Comparison of ENCODE assay signal across 10 mouse cellular contexts in genomic region chr4:152134507-152134906, GRCm38 (mm10). TPM values are rescaled to one million over a fixed set of nuclear protein-coding genes. Genes with fewer than 3 reads are reported as not detected.
DNase-seq lines count a peak whose midpoint lies in the region; ATAC-seq lines count a peak whose summit lies in the region.
"Had no signal": no experiment of that assay in that cellular context is flagged by ENCODE, and none has a peak within 500 bp of the region (broad histone marks: within the 10 kb centered on the region; RNA-seq: fewer than 3 reads in every experiment).

No protein-coding gene starts in this region.

- peaks cover 36% of the 10 kb centered on the region for H3K4me1 ChIP-seq in liver, embryonic 12.5 days
- H3K4me1 ChIP-seq in liver, embryonic 13.5 days (replicated peaks), result peaks cover 46% of the 10 kb centered on the region
- H3K4me1 ChIP-seq in midbrain, embryonic 14.5 days (ENCODE audit: control insufficient read depth, insufficient read depth, low read length), result peaks cover 16% of the 10 kb centered on the region

- H3K9ac ChIP-seq in liver, embryonic 12.5 days, result no peak overlapping the region
- no peak overlapping the region for H3K9ac ChIP-seq in liver, embryonic 13.5 days
- H3K9ac ChIP-seq in midbrain, embryonic 14.5 days (replicated peaks; ENCODE audit: low read length), result no peak overlapping the region
- H3K9ac ChIP-seq: heart, embryonic 13.5 days; midbrain, embryonic 12.5 days had no signal

- DNase-seq in cerebellum, adult 18-20 months, result peak; percentile 51 to 53
- no peak for DNase-seq in cerebellum, adult 9-11 months
- peak; percentile 73 for DNase-seq in liver
- peak; percentile 62 for DNase-seq in c-Kit-positive CD71-positive TER-119-positive erythroid progenitor cells, embryonic 14.5 days (ENCODE audit: low spot score)
- DNase-seq in liver, embryonic 13.5 days, result peak; percentile 55
- DNase-seq in testis, postnatal 10 days (ENCODE audit: low spot score), result peak; percentile 70
- no peak for DNase-seq in midbrain, embryonic 14.5 days

- no peaks in the 10 kb centered on the region for H3K9me3 ChIP-seq in liver, embryonic 12.5 days (replicated peaks)
- no peaks in the 10 kb centered on the region for H3K9me3 ChIP-seq in liver, embryonic 13.5 days (replicated peaks)
- H3K9me3 ChIP-seq in midbrain, embryonic 14.5 days (ENCODE audit: control insufficient read depth, low read length), result no peaks in the 10 kb centered on the region
- H3K9me3 ChIP-seq: heart, embryonic 13.5 days; midbrain, embryonic 12.5 days had no signal

- no peak for ATAC-seq in liver, embryonic 12.5 days
- ATAC-seq in liver, embryonic 13.5 days (ENCODE audit: low read depth), result no peak
- ATAC-seq in midbrain, embryonic 14.5 days (ENCODE audit: low FRiP score, low TSS enrichment), result no peak

- H3K4me2 ChIP-seq in liver, embryonic 12.5 days, result no peak overlapping the region
- no peak overlapping the region for H3K4me2 ChIP-seq in liver, embryonic 13.5 days
- H3K4me2 ChIP-seq in midbrain, embryonic 14.5 days (ENCODE audit: low read length), result no peak overlapping the region
- H3K4me2 ChIP-seq: heart, embryonic 13.5 days; midbrain, embryonic 12.5 days had no signal

- H3K27ac ChIP-seq in liver, embryonic 12.5 days, result no peak overlapping the region
- H3K27ac ChIP-seq in liver, embryonic 13.5 days, result no peak overlapping the region
- H3K27ac ChIP-seq in midbrain, embryonic 14.5 days (replicated peaks; ENCODE audit: low read depth, low read length), result no peak overlapping the region
- H3K27ac ChIP-seq: heart, embryonic 13.5 days; midbrain, embryonic 12.5 days had no signal

- peaks cover 74% of the 10 kb centered on the region for H3K27me3 ChIP-seq in liver, embryonic 12.5 days (replicated peaks)
- peaks cover 73% of the 10 kb centered on the region for H3K27me3 ChIP-seq in liver, embryonic 13.5 days
- H3K27me3 ChIP-seq in midbrain, embryonic 14.5 days (ENCODE audit: control insufficient read depth, insufficient read depth, low read length), result peaks cover 60% of the 10 kb centered on the region

- no peaks in the 10 kb centered on the region for H3K36me3 ChIP-seq in liver, embryonic 12.5 days
- H3K36me3 ChIP-seq in liver, embryonic 13.5 days, result no peaks in the 10 kb centered on the region
- no peaks in the 10 kb centered on the region for H3K36me3 ChIP-seq in midbrain, embryonic 14.5 days (ENCODE audit: control insufficient read depth, insufficient read depth, low read length)
- H3K36me3 ChIP-seq: heart, embryonic 13.5 days; midbrain, embryonic 12.5 days had no signal

- no peak overlapping the region for H3K4me3 ChIP-seq in liver, embryonic 12.5 days
- no peak overlapping the region for H3K4me3 ChIP-seq in liver, embryonic 13.5 days (replicated peaks)
- H3K4me3 ChIP-seq in midbrain, embryonic 14.5 days (replicated peaks; ENCODE audit: low read depth, low read length), result no peak overlapping the region
- H3K4me3 ChIP-seq: heart, embryonic 13.5 days; midbrain, embryonic 12.5 days had no signal

RNA-seq across cellular contexts. Expression of gene Espn, which starts 17.7 kb away (rescaled TPM):
- 2.6 and 2.9 TPM in 2 replicates for polyA plus RNA-seq in liver, embryonic 12.5 days (2016; fragmentation: Nextera tagmentation; extraction: Ambion mirVana)
- 1.8 and 2.1 TPM in 2 replicates for polyA plus RNA-seq in liver, embryonic 13.5 days (2015; fragmentation: Nextera tagmentation; extraction: Ambion mirVana)
- not detected in 2 replicates for polyA plus RNA-seq in midbrain, embryonic 14.5 days (2014; fragmentation: Nextera tagmentation; extraction: Ambion mirVana)

RNA-seq across cellular contexts. Expression of gene Tnfrsf25, which starts 18.8 kb away (rescaled TPM):
- polyA plus RNA-seq in liver, embryonic 12.5 days (2016; fragmentation: Nextera tagmentation; extraction: Ambion mirVana), result 0.74 and 0.87 TPM in 2 replicates
- polyA plus RNA-seq in liver, embryonic 13.5 days (2015; fragmentation: Nextera tagmentation; extraction: Ambion mirVana), result 0.37 and 0.48 TPM in 2 replicates
- polyA plus RNA-seq in midbrain, embryonic 14.5 days (2014; fragmentation: Nextera tagmentation; extraction: Ambion mirVana), result 0.54 and 1.2 TPM in 2 replicates

RNA-seq across cellular contexts. Expression of gene Hes2, which starts 24.2 kb away (rescaled TPM):
- polyA plus RNA-seq in liver, embryonic 12.5 days (2016; fragmentation: Nextera tagmentation; extraction: Ambion mirVana), result 0.05 TPM in 1 of 2 replicates, not detected in the other
- polyA plus RNA-seq in liver, embryonic 13.5 days (2015; fragmentation: Nextera tagmentation; extraction: Ambion mirVana), result 0.06 TPM in 1 of 2 replicates, not detected in the other
- polyA plus RNA-seq in midbrain, embryonic 14.5 days (2014; fragmentation: Nextera tagmentation; extraction: Ambion mirVana), result not detected in 2 replicates
- polyA plus RNA-seq: heart, embryonic 13.5 days had no signal

RNA-seq across cellular contexts. Expression of gene Acot7, which starts 43.4 kb away (rescaled TPM):
- polyA plus RNA-seq in liver, embryonic 12.5 days (2016; fragmentation: Nextera tagmentation; extraction: Ambion mirVana), result 33.0 and 36.2 TPM in 2 replicates
- 24.8 and 25.2 TPM in 2 replicates for polyA plus RNA-seq in liver, embryonic 13.5 days (2015; fragmentation: Nextera tagmentation; extraction: Ambion mirVana)
- polyA plus RNA-seq in midbrain, embryonic 14.5 days (2014; fragmentation: Nextera tagmentation; extraction: Ambion mirVana), result 276 and 368 TPM in 2 replicates

Comparison
In these comparisons a context has a peak if more than half of its experiments do, and no peak if none do; other contexts are left out.
1. DNase-seq: peak in cerebellum, adult 18-20 months (2 of 2), liver (single experiment), c-Kit-positive CD71-positive TER-119-positive erythroid progenitor cells, embryonic 14.5 days (single experiment), liver, embryonic 13.5 days (single experiment) and testis, postnatal 10 days (single experiment); none in cerebellum, adult 9-11 months (single experiment) and midbrain, embryonic 14.5 days (single experiment).